Mouse (Mus musculus) brown adipose tissue, adult 24 weeks (tissue): Measurements from ENCODE around the gene Fam120c. TPM values are rescaled to one million over a fixed set of nuclear protein-coding genes. Genes with fewer than 3 reads are reported as not detected.

Source experiments
- H3K27ac ChIP-seq: fragments of 200-500 bp; replicated peaks from 2 replicates; pipeline ENCODE4 v1.5.1; 2012; ENCODE audit warnings: low read depth, mild to moderate bottlenecking, low read length
- H3K4me1 ChIP-seq: fragments of 200-500 bp; 2 replicates; pipeline ENCODE4 v1.6.1; 2012; ENCODE audit warnings: low read length, mixed read lengths; ENCODE audit not compliant: control insufficient read depth, insufficient read depth, insufficient read length
- H3K4me3 ChIP-seq: fragments of 200-500 bp; 2 replicates; pipeline ENCODE4 v1.5.1; 2012; ENCODE audit warnings: low read depth, mild to moderate bottlenecking, low read length, moderate library complexity; ENCODE audit not compliant: insufficient read depth
- polyA plus RNA-seq: library from polyadenylated mRNA; stranded (reverse); fragments of >200 nt; gene quantifications from 2 replicates; pipeline ENCODE4 v1.2.4, GENCODE M21; 2012; ENCODE audit not compliant: missing spikeins, insufficient read depth, insufficient read length

Gene Fam120c
- polyA plus RNA-seq, 1 experiment: 5.4 TPM

DNA sequence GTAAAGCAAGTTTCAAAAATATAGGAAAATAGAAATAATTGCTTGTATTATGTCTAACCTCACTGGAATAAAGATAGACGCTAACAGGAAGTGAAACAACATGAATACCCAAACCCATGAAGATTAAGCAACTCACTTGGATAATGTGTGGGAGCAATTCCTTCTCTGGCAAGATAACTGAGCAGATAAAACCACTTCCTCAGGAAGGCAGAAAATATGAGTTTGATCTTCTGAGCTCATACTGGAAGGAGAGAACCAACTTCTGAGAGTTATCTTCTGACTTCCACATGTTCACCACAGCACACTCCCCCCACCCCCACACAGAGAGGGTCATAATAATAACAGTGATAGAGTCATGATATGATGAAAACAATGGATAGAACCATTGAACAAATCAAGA, 152.6 kb downstream of the Fam120c start:
- no peaks in the 10 kb centered on the region for H3K4me1 ChIP-seq
- no peak overlapping the region for H3K4me3 ChIP-seq
- no peak overlapping the region for H3K27ac ChIP-seq

DNA sequence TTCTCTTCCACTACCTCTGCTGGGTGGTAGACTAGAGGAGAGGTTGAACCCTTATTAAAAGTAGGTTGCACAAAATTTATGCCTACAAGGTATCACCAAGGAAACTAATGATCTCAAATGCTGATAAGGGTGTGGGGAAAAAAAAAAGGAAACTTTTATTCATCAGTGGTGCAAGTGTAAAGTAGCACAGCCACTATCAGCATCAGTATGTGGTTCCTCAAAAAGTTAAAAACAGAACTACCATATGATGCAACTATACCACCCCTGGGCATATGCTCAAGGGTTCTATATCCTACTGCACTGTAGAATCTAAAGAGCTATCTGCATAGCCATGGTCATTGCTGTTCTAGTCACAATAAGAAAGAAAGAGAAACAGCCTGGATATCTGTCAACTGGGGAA, 164.6 kb downstream of the Fam120c start:
- no peaks in the 10 kb centered on the region for H3K4me1 ChIP-seq
- no peak overlapping the region for H3K4me3 ChIP-seq
- H3K27ac ChIP-seq: no peak overlapping the region

DNA sequence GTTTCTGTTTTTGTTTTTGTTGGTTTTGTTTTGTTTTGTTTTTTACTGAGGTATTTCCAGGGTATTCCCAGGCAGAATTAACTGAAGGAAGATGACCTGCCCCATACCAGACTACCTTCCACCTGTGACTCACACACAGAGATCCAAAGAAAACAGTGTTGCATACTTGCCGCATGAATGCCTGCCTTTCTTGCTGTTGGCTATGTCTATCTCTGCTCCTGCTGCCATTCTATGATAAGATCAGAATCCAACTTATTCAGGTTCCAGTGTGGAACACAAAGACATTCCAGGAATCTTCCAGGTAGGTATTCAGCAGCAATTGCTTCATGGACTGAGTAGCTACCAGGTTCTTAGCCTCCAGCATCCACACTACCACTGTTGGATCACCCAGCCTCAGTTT, 165.9 kb downstream of the Fam120c start:
- Histone ChIP-seq H3K4me3 (no peak overlapping the region), H3K4me1 (no peaks in the 10 kb centered on the region), H3K27ac (no peak overlapping the region)

DNA sequence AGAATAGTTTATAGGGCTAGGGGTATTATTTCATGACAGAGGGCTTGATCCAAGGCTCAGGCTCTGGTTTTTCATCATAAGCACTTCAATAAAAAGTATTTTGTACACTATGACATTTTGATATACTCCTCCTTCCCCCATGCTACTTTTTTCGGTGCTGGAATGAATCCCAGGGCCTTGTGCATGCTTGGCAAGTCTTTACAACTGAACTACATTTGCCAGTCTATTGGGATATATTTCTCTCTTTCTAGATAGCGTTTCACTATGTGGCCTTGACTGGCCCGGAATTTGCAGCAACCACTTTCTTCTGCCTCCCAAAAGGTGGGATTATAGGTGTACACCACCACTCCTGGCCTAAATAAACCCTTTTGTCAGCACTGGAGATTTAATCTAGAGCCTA, 169.1 kb downstream of the Fam120c start:
- H3K27ac ChIP-seq: no peak overlapping the region
- H3K4me1 ChIP-seq: no peaks in the 10 kb centered on the region
- no peak overlapping the region for H3K4me3 ChIP-seq

DNA sequence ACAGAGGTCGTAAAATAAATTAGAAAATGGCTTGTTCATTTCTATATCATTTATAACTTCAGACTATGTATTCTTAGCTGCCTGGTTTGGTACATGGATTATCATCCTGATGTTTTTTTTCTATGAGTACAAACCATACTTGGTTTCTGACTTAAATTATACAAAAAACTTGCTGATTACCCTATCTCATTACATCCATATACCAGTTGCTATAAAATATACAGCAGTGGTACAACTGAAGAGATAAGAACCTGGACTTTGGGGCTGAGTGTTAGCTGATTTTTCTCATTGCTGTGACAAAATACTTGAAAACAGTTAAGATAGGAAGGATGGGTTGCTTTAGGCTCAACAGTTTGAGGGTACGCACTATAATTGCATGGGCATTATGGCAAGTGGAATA, 169.7 kb downstream of the Fam120c start:
- Histone ChIP-seq H3K27ac (no peak overlapping the region), H3K4me1 (no peaks in the 10 kb centered on the region)

DNA sequence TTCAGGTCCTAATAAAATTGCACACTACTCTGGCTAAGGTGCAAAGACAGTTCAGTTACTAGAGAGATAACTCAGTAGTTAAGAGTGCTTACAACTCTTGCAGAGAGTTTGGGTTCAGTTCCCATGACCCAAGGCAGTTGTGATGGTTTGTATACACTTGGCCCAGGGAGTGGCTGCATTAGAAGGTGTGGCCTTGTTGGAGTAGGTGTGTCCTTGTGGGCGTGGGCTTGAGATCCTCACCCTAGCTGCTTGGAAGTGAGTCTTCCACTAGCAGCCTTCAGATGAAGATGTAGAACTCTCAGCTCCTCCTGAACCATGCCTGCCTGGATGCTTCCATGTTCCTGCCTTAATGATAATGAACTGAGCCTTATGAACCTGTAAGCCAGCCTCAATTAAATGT, 174.2 kb downstream of the Fam120c start:
- H3K4me1 ChIP-seq: 0 out of 2 replicates have a peak, but pooled peaks cover 3% of the 10 kb centered on the region
- no peak overlapping the region for H3K27ac ChIP-seq
- H3K4me3 ChIP-seq: no peak overlapping the region

More for the DNA sequence above, 169.7 kb downstream of the Fam120c start:
- no peak overlapping the region for H3K4me3 ChIP-seq

DNA sequence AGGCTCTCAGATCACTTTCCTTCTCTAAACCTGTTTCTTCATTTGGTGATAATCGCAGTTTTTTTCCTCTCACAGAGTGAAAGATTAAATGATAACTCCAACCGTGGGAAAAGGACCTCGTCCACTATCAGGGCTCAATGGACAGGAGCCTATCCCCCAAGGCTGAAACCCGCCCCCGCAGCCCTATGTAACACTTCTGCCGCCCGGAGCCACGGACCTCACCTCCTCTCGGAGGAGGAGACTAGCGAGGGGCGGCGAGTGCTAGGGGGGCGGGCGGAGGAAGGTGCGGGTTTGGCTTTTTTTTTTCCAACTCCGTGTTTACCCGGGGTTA, 176.1 kb downstream of the Fam120c start:
- H3K27ac ChIP-seq: peak overlapping the region; percentile 89

GRCm38 (mm10) chrX:151520458-151521322, 176.7 kb downstream of the Fam120c start, which contains the start of gene Phf8:
Gene Phf8 (plus strand): TSS chrX:151520672.
- peak within 1 kb of the TSS; percentile 89 for H3K27ac ChIP-seq
- H3K4me1 ChIP-seq: 0 out of 2 replicates have a peak, but pooled peaks cover 3% of the 10 kb centered on the region

More for the DNA sequence above, 176.1 kb downstream of the Fam120c start:
- Histone ChIP-seq H3K4me1 (0 out of 2 replicates have a peak, but pooled peaks cover 3% of the 10 kb centered on the region), H3K4me3 (peak overlapping the region; percentile 83)

More at GRCm38 (mm10) chrX:151520458-151521322, 176.7 kb downstream of the Fam120c start, which contains the start of gene Phf8:
- peak within 1 kb of the TSS; percentile 83 for H3K4me3 ChIP-seq

Other genes starting within 250 kb of the Fam120c start
- gene Tsr2, start 247.6 kb upstream of the Fam120c start, polyA plus RNA-seq: 9.0 and 12.6 TPM in 2 replicates
- not detected in 2 replicates for gene Wnk3, start 146.1 kb upstream of the Fam120c start, polyA plus RNA-seq
- gene Phf8, start 176.5 kb downstream of the Fam120c start, polyA plus RNA-seq: 8.8 and 10.4 TPM in 2 replicates